Mouse (Mus musculus): Measurements from ENCODE around the gene Cps1. TPM values are rescaled to one million over a fixed set of nuclear protein-coding genes. Genes with fewer than 3 reads are reported as not detected.

Gene Cps1
- total RNA-seq, 2 experiments from 2014 or later, result 0.05 TPM

GRCm38 (mm10) chr1:67223666-67224065, 100.8 kb downstream of the Cps1 start:
- intact Hi-C loops (cut with DNase I), result no loop called here
- no peak for DNase-seq

- intact Hi-C loops (cut with DNase I), result no loop called here
- no peak for DNase-seq
Measured at GRCm38 (mm10) chr1:67234861-67235260, 112.0 kb downstream of the Cps1 start.

- intact Hi-C loops (cut with DNase I), result no loop called here
- no peak for DNase-seq
Measured at GRCm38 (mm10) chr1:67235468-67236217, 112.8 kb downstream of the Cps1 start.

- DNase-seq, result no peak
Measured at GRCm38 (mm10) chr1:67238446-67238845, 115.6 kb downstream of the Cps1 start.

GRCm38 (mm10) chr1:67238941-67239340, 116.1 kb downstream of the Cps1 start:
- intact Hi-C loops (cut with DNase I), result no loop called here

More at GRCm38 (mm10) chr1:67238446-67238845, 115.6 kb downstream of the Cps1 start:
- intact Hi-C loops (cut with DNase I), result no loop called here

GRCm38 (mm10) chr1:67265222-67265621, 142.4 kb downstream of the Cps1 start:
- intact Hi-C loops (cut with DNase I), result no loop called here
- DNase-seq, result no peak

More at GRCm38 (mm10) chr1:67238941-67239340, 116.1 kb downstream of the Cps1 start:
- no peak for DNase-seq

- no peak for DNase-seq
- intact Hi-C loops (cut with DNase I), result no loop called here
Measured at GRCm38 (mm10) chr1:67267972-67268371, 145.1 kb downstream of the Cps1 start.

- intact Hi-C loops (cut with DNase I), result no loop called here
- DNase-seq, result no peak
Measured at GRCm38 (mm10) chr1:67268450-67268849, 145.6 kb downstream of the Cps1 start.

GRCm38 (mm10) chr1:67276270-67276669, 153.4 kb downstream of the Cps1 start:
- no peak for DNase-seq
- intact Hi-C loops (cut with DNase I), result no loop called here

Other genes with a start within 250 kb of the Cps1 start
- 10 to 100 TPM; 25.3 to 35.9 TPM for gene Myl1, start 177.6 kb upstream of the Cps1 start, total RNA-seq (2021)
- 10 to 100 TPM; 32.3 to 33.8 TPM for gene Lancl1, start 84.2 kb upstream of the Cps1 start, total RNA-seq (2021)

All from heart, postnatal 14 days (tissue).